In the genomic region with DNA sequence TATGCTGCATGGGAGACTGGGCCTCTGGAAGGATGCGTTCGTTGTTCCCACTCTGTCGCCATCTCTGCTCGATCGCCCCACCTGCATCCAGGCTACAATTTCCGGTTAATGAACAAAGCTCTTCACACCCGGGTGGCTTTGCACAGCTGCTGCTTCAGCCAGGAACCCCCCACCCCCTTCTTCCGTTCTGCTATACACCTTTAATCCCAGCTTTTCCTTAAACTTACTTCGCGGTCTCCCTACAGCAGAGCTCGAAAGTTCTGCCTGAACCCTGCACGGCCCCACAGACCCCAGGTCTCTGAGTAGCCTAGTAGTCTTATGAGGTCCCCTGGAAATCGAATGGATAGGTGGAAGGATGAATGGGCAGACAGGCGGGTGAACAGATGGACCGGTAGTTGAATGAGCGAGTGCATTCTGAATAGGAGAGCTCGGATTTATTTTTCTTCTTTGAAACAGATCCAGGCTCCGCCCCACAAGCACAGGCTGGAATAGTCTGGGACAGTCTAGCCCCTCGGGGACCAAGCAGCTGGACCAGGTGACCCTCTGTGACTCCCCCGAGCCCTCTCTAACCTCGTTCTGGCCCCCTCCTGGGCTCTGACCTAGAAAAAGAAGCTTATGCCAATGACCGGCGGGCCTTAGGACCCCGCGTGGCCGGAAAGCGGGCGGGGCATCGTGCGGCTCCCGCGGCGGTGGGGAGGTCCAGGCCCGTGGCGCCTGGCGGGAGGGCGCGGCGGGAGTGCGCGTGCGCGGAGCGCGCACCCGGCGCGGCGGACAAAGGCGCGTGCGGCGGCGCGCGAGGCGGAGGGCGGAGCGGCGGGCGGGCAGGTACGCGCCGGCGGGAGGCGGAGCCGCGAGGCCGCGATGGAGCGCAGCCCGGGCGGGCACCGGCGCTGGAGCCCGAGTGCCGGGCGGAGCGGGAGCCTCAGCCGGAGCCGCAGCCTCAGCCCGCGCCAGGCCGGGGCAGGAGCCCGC, we compare ENCODE assay signal across 8 mouse cellular contexts. TPM values are rescaled to one million over a fixed set of nuclear protein-coding genes. Genes with fewer than 3 reads are reported as not detected.
DNase-seq lines count a peak whose midpoint lies in the region; ATAC-seq and TF ChIP-seq lines count a peak whose summit lies in the region.

A gene (plus strand): TSS at position 908 of the 972 bp plus-strand sequence.

- H3K27me3 ChIP-seq in embryonic facial prominence, embryonic 14.5 days (replicated peaks; ENCODE audit: control insufficient read depth, insufficient read depth, low read length): no peaks in the 10 kb centered on the region
- no peaks in the 10 kb centered on the region for H3K27me3 ChIP-seq in heart, adult 2 months (ENCODE audit: control insufficient read depth, insufficient read depth, low read length)
- no peaks in the 10 kb centered on the region for H3K27me3 ChIP-seq in kidney, adult 2 months (replicated peaks; ENCODE audit: control insufficient read depth, insufficient read depth, low read length)
- H3K27me3 ChIP-seq in limb, embryonic 11.5 days (ENCODE audit: control insufficient read depth, insufficient read depth, low read length): no peaks in the 10 kb centered on the region
- H3K27me3 ChIP-seq in midbrain, embryonic 13.5 days: 0 out of 2 replicates have a peak, but pooled peaks cover 3% of the 10 kb centered on the region
- H3K27me3 ChIP-seq in small intestine, adult 2 months (ENCODE audit: control insufficient read depth, insufficient read depth, low read length): no peaks in the 10 kb centered on the region

- H3K9ac ChIP-seq in embryonic facial prominence, embryonic 14.5 days (ENCODE audit: low read depth, low read length): peak within 1 kb of the TSS; percentile 93
- H3K9ac ChIP-seq in heart, adult 2 months (ENCODE audit: low read depth, low read length): peak within 1 kb of the TSS; percentile 79
- H3K9ac ChIP-seq in limb, embryonic 11.5 days (ENCODE audit: low read length): peak within 1 kb of the TSS; percentile 99
- peak within 1 kb of the TSS; percentile 100 for H3K9ac ChIP-seq in midbrain, embryonic 13.5 days (replicated peaks)

- H3K9me3 ChIP-seq in embryonic facial prominence, embryonic 14.5 days (ENCODE audit: control insufficient read depth, low read length): no peaks in the 10 kb centered on the region
- H3K9me3 ChIP-seq in limb, embryonic 11.5 days (ENCODE audit: control insufficient read depth, low read length): no peaks in the 10 kb centered on the region
- H3K9me3 ChIP-seq in midbrain, embryonic 13.5 days: no peaks in the 10 kb centered on the region

- no peak for TF ChIP-seq CTCF in bone marrow, adult 2 months (IDR thresholded peaks at IDR 0.05; ENCODE audit: control insufficient read depth, insufficient read depth, low read length)
- TF ChIP-seq CTCF in heart, adult 2 months (IDR thresholded peaks at IDR 0.05): no peak
- no peak for TF ChIP-seq CTCF in kidney, adult 2 months (conservative IDR thresholded peaks at IDR 0.05; ENCODE audit: insufficient read depth, insufficient read length, low read depth, low read length)
- no peak for TF ChIP-seq CTCF in small intestine, adult 2 months (IDR thresholded peaks at IDR 0.05; ENCODE audit: extremely low read depth, insufficient read length, insufficient replicate concordance, low read depth, low read length)

- peak within 1 kb of the TSS; percentile 74 for H3K4me2 ChIP-seq in embryonic facial prominence, embryonic 14.5 days (ENCODE audit: low read depth, low read length)
- H3K4me2 ChIP-seq in limb, embryonic 11.5 days (ENCODE audit: low read depth, severe bottlenecking): peak within 1 kb of the TSS; percentile 90
- peak within 1 kb of the TSS; percentile 99 for H3K4me2 ChIP-seq in midbrain, embryonic 13.5 days (replicated peaks)

- 0 out of 2 replicates have a peak, but pooled peaks cover 2% of the 10 kb centered on the region for H3K79me2 ChIP-seq in heart, adult 2 months (replicated peaks; ENCODE audit: control insufficient read depth, insufficient read depth, low read length)

- H3K4me1 ChIP-seq in bone marrow, adult 2 months (ENCODE audit: control insufficient read depth, insufficient read depth, low read length): no peaks in the 10 kb centered on the region; the same call in 1 of the 2 replicates
- H3K4me1 ChIP-seq in embryonic facial prominence, embryonic 14.5 days (ENCODE audit: control insufficient read depth, insufficient read depth, low read length): peaks cover 25% of the 10 kb centered on the region
- peaks cover 8% of the 10 kb centered on the region for H3K4me1 ChIP-seq in heart, adult 2 months (ENCODE audit: control insufficient read depth, insufficient read depth, low read length)
- H3K4me1 ChIP-seq in kidney, adult 2 months (ENCODE audit: control insufficient read depth, insufficient read depth, low read length): peaks cover 22% of the 10 kb centered on the region
- peaks cover 24% of the 10 kb centered on the region for H3K4me1 ChIP-seq in limb, embryonic 11.5 days (ENCODE audit: control insufficient read depth, insufficient read depth, low read length)
- H3K4me1 ChIP-seq in midbrain, embryonic 13.5 days (replicated peaks): peaks cover 46% of the 10 kb centered on the region
- H3K4me1 ChIP-seq in small intestine, adult 2 months (ENCODE audit: control insufficient read depth, insufficient read depth, insufficient read length, low read length): peaks cover 18% of the 10 kb centered on the region

- ATAC-seq in embryonic facial prominence, embryonic 14.5 days (ENCODE audit: low read depth): peak; percentile 93
- ATAC-seq in limb, embryonic 11.5 days (ENCODE audit: insufficient number of reproducible peaks, low FRiP score, low TSS enrichment, low read depth): peak; percentile 93
- ATAC-seq in midbrain, embryonic 13.5 days: peak; percentile 90

- peak within 1 kb of the TSS; percentile 74 for H3K4me3 ChIP-seq in bone marrow, adult 2 months (replicated peaks; ENCODE audit: control insufficient read depth, low read depth, low read length)
- peak within 1 kb of the TSS; percentile 75 for H3K4me3 ChIP-seq in embryonic facial prominence, embryonic 14.5 days (ENCODE audit: low read depth, low read length)
- peak within 1 kb of the TSS; percentile 92 for H3K4me3 ChIP-seq in heart, adult 2 months
- H3K4me3 ChIP-seq in kidney, adult 2 months (ENCODE audit: insufficient read depth, low read depth, low read length): peak within 1 kb of the TSS; percentile 89
- peak within 1 kb of the TSS; percentile 95 for H3K4me3 ChIP-seq in limb, embryonic 11.5 days (ENCODE audit: low read depth, low read length)
- H3K4me3 ChIP-seq in midbrain, embryonic 13.5 days (replicated peaks): peak within 1 kb of the TSS; percentile 100
- H3K4me3 ChIP-seq in small intestine, adult 2 months (ENCODE audit: low read depth, low read length): peak within 1 kb of the TSS; percentile 94

- H3K36me3 ChIP-seq in embryonic facial prominence, embryonic 14.5 days (ENCODE audit: control insufficient read depth, insufficient read depth, low read length): peaks cover 17% of the 10 kb centered on the region; the same call in 1 of the 2 replicates
- no peaks in the 10 kb centered on the region for H3K36me3 ChIP-seq in heart, adult 2 months (ENCODE audit: control insufficient read depth, insufficient read depth, low read length)
- no peaks in the 10 kb centered on the region for H3K36me3 ChIP-seq in kidney, adult 2 months (ENCODE audit: control insufficient read depth, insufficient read depth, low read length)
- no peaks in the 10 kb centered on the region; the same call in 1 of the 2 replicates for H3K36me3 ChIP-seq in limb, embryonic 11.5 days (ENCODE audit: control insufficient read depth, insufficient read depth, low read length)
- H3K36me3 ChIP-seq in midbrain, embryonic 13.5 days: peaks cover 26% of the 10 kb centered on the region
- H3K36me3 ChIP-seq in small intestine, adult 2 months (ENCODE audit: control insufficient read depth, insufficient read depth, low read length): no peaks in the 10 kb centered on the region

- TF ChIP-seq POLR2A in bone marrow, adult 2 months (IDR thresholded peaks at IDR 0.05; ENCODE audit: borderline replicate concordance, control insufficient read depth, low read depth, low read length): peak; percentile 22; the same call in 1 of the 2 replicates
- TF ChIP-seq POLR2A in heart, adult 2 months (IDR thresholded peaks at IDR 0.05; ENCODE audit: insufficient read depth, low read depth, low read length): 0 out of 2 replicates have a peak, but pooled peaks have one; percentile 29
- TF ChIP-seq POLR2A in kidney, adult 2 months (IDR thresholded peaks at IDR 0.05; ENCODE audit: low read depth, low read length): no peak
- TF ChIP-seq POLR2A in small intestine, adult 2 months (IDR thresholded peaks at IDR 0.05; ENCODE audit: low read depth, low read length): peak; percentile 16; the same call in 1 of the 2 replicates

- 5% methylated on average over 84 of the region's 85 CpGs for WGBS in bone marrow, adult 2 months
- under 1% methylated on average over 26 of the region's 85 CpGs for WGBS in embryonic facial prominence, embryonic 14.5 days
- 5% methylated on average over 85 of the region's 85 CpGs for WGBS in heart, adult 2 months
- 3% methylated on average over 81 of the region's 85 CpGs for WGBS in kidney, adult 2 months
- WGBS in limb, embryonic 11.5 days: under 1% methylated on average over 77 of the region's 85 CpGs
- WGBS in midbrain, embryonic 13.5 days: under 1% methylated on average over 73 of the region's 85 CpGs
- under 1% methylated on average over 81 of the region's 85 CpGs for WGBS in small intestine, adult 2 months

- 0 out of 2 replicates have a peak, but pooled peaks have one; percentile 13 for TF ChIP-seq EP300 in heart, adult 2 months (IDR thresholded peaks at IDR 0.05; ENCODE audit: insufficient read depth, low read depth, low read length)

- intact Hi-C loops in heart, adult 2 months (cut with DNase I): no loop called here

- peak; percentile 65 for DNase-seq in 3T3-L1 (ENCODE audit: low read depth, low spot score)
- DNase-seq in embryonic facial prominence, embryonic 14.5 days (ENCODE audit: low spot score): peak; percentile 94
- peak; percentile 97 for DNase-seq in heart, adult 2 months
- peak; percentile 96 for DNase-seq in kidney, adult 2 months
- DNase-seq in limb, embryonic 11.5 days (ENCODE audit: low spot score): peak; percentile 94

- peak within 1 kb of the TSS; percentile 87 for H3K27ac ChIP-seq in bone marrow, adult 2 months (ENCODE audit: control insufficient read depth, insufficient read depth, low read depth, low read length, poor library complexity)
- H3K27ac ChIP-seq in embryonic facial prominence, embryonic 14.5 days (replicated peaks; ENCODE audit: low read depth, low read length): peak within 1 kb of the TSS; percentile 95
- peak within 1 kb of the TSS; percentile 84 for H3K27ac ChIP-seq in heart, adult 2 months
- H3K27ac ChIP-seq in kidney, adult 2 months (ENCODE audit: insufficient read depth, low read depth, low read length): peak within 1 kb of the TSS; percentile 84
- H3K27ac ChIP-seq in limb, embryonic 11.5 days (replicated peaks; ENCODE audit: low read depth, low read length): peak within 1 kb of the TSS; percentile 95
- H3K27ac ChIP-seq in midbrain, embryonic 13.5 days: peak within 1 kb of the TSS; percentile 99
- peak within 1 kb of the TSS; percentile 67 for H3K27ac ChIP-seq in small intestine, adult 2 months (ENCODE audit: insufficient read depth, low read depth, low read length)

RNA-seq across cellular contexts. Expression of the gene that starts here (rescaled TPM):
- 8.9 and 21.0 TPM in 2 replicates for polyA plus RNA-seq in bone marrow, adult 2 months (2011; ENCODE audit: insufficient read depth, insufficient read length, low replicate concordance, missing spikeins)
- 36.3 and 46.6 TPM in 2 replicates for polyA plus RNA-seq in embryonic facial prominence, embryonic 14.5 days (2014; fragmentation: Nextera tagmentation; extraction: Ambion mirVana)
- total RNA-seq in heart, adult 2 months (2021): 10 to 100 TPM; 61.9 to 87.4 TPM
- polyA plus RNA-seq in heart, adult 2 months (2012; rRNA removed): 44.5 and 55.4 TPM in 2 replicates
- polyA plus RNA-seq in kidney, adult 2 months (2012; rRNA removed): 29.2 and 31.5 TPM in 2 replicates
- polyA plus RNA-seq in limb, embryonic 11.5 days (2014; fragmentation: Nextera tagmentation; extraction: Ambion mirVana): 111 and 117 TPM in 2 replicates
- 238 and 300 TPM in 2 replicates for polyA plus RNA-seq in midbrain, embryonic 13.5 days (2015; fragmentation: Nextera tagmentation; extraction: Ambion mirVana)
- polyA plus RNA-seq in small intestine, adult 2 months (2012; rRNA removed): 13.6 and 29.6 TPM in 2 replicates

Comparison
In these comparisons a context has a peak if more than half of its experiments do, and no peak if none do; other contexts are left out.
1. Peak in every context shown above with its lines: DNase-seq, ATAC-seq, H3K4me3 ChIP-seq and H3K27ac ChIP-seq.